8 mouse cellular contexts compared by ENCODE assay signal in the genomic region with DNA sequence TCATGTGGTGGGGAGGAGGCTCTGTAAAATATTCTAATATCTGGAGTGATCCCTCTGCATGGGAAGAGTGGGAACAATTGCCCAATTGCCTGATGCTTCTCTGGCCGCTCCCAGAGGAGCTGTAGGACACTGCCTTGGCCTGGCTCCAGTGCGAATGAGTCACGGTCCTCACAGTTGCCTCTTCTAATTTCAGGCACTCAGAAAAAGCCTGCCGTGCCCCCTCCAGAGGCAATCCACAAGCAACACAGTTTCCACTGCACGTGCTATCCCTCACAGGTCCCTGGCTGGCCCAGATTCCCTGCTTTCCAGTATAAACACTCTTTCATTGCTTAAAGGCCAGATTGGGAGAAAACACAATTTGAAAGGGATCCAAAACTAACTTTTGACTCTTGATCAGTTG. TPM values are rescaled to one million over a fixed set of nuclear protein-coding genes. Genes with fewer than 3 reads are reported as not detected.
DNase-seq lines count a peak whose midpoint lies in the region; ATAC-seq lines count a peak whose summit lies in the region.

No protein-coding gene starts in this region.

- no peaks in the 10 kb centered on the region for H3K27me3 ChIP-seq in heart, embryonic 11.5 days (ENCODE audit: control insufficient read depth, insufficient read depth, low read length)
- H3K27me3 ChIP-seq in intestine, embryonic 16.5 days (replicated peaks; ENCODE audit: control insufficient read depth, insufficient read depth, low read length) = no peaks in the 10 kb centered on the region

- no peak overlapping the region for H3K4me3 ChIP-seq in heart, embryonic 11.5 days (ENCODE audit: low read depth, low read length)
- no peak overlapping the region for H3K4me3 ChIP-seq in intestine, embryonic 16.5 days (ENCODE audit: low read length)

- peaks cover 2% of the 10 kb centered on the region; the same call in 1 of the 2 replicates for H3K36me3 ChIP-seq in heart, embryonic 11.5 days (ENCODE audit: control insufficient read depth, insufficient read depth, low read length)
- H3K36me3 ChIP-seq in intestine, embryonic 16.5 days (ENCODE audit: control insufficient read depth, insufficient read depth, low read length) = no peaks in the 10 kb centered on the region; the same call in 1 of the 2 replicates

- no peak for ATAC-seq in heart, embryonic 11.5 days (replicated peaks; ENCODE audit: insufficient number of reproducible peaks, low FRiP score, low TSS enrichment)
- peak; percentile 53 for ATAC-seq in intestine, embryonic 16.5 days
- ATAC-seq in activated CD4-positive, CD25-positive, alpha-beta regulatory T cell, adult 4 months = no peak

- H3K27ac ChIP-seq in heart, embryonic 11.5 days (ENCODE audit: low read depth, low read length) = no peak overlapping the region
- no peak overlapping the region for H3K27ac ChIP-seq in intestine, embryonic 16.5 days (ENCODE audit: low read length)

- no peak overlapping the region for H3K9ac ChIP-seq in heart, embryonic 11.5 days (ENCODE audit: low read depth, low read length)
- no peak overlapping the region for H3K9ac ChIP-seq in intestine, embryonic 16.5 days (ENCODE audit: low read depth, low read length)

- peaks cover 5% of the 10 kb centered on the region for H3K4me1 ChIP-seq in heart, embryonic 11.5 days (ENCODE audit: control insufficient read depth, insufficient read depth, low read length)
- 0 out of 2 replicates have a peak, but pooled peaks cover 5% of the 10 kb centered on the region for H3K4me1 ChIP-seq in intestine, embryonic 16.5 days (ENCODE audit: control insufficient read depth, insufficient read depth, low read length)

- 38% methylated on average over 5 of the region's 5 CpGs for WGBS in heart, embryonic 11.5 days (ENCODE audit: insufficient replicate concordance)
- WGBS in intestine, embryonic 16.5 days = 44% methylated on average over 5 of the region's 5 CpGs

- no peaks in the 10 kb centered on the region for H3K9me3 ChIP-seq in heart, embryonic 11.5 days (replicated peaks; ENCODE audit: control insufficient read depth, low read length)
- H3K9me3 ChIP-seq in intestine, embryonic 16.5 days (ENCODE audit: control insufficient read depth, low read length) = no peaks in the 10 kb centered on the region

- DNase-seq in heart, adult 11 months = peak; percentile 99
- peak; percentile 97 for DNase-seq in adrenal gland, postnatal 25 days
- DNase-seq in gastrocnemius, adult 18-20 months (ENCODE audit: low spot score) = peak; percentile 93
- peak; percentile 92 to 95 for DNase-seq in lung, adult 18-20 months
- peak; percentile 81 for DNase-seq in testis, postnatal 14 days (ENCODE audit: low spot score)

- H3K4me2 ChIP-seq in heart, embryonic 11.5 days = no peak overlapping the region
- no peak overlapping the region for H3K4me2 ChIP-seq in intestine, embryonic 16.5 days (ENCODE audit: low read depth, low read length)

RNA-seq across cellular contexts. Expression of gene Zbtb34, which starts 13.2 kb away (rescaled TPM):
- 4.2 and 6.4 TPM in 2 replicates for polyA plus RNA-seq in heart, embryonic 11.5 days (2014; fragmentation: Nextera tagmentation; extraction: Ambion mirVana)
- total RNA-seq in adrenal gland, postnatal 25 days (2021) = 8.0 and 12.5 TPM in 2 replicates
- total RNA-seq in gastrocnemius, adult 18-20 months (2021) = 1 to 10 TPM; 2.9 to 3.0 TPM
- polyA plus RNA-seq in intestine, embryonic 16.5 days (2015; fragmentation: Nextera tagmentation; extraction: Ambion mirVana) = 2.8 and 3.9 TPM in 2 replicates
- polyA plus RNA-seq in activated CD4-positive, CD25-positive, alpha-beta regulatory T cell, adult 4 months (2017; shearing (Covaris generic)) = 1 to 10 TPM in 1 of 2 experiments, under 1 TPM in 1; 0.66 to 1.2 TPM

RNA-seq across cellular contexts. Expression of gene Zbtb43, which starts 24.0 kb away (rescaled TPM):
- polyA plus RNA-seq in heart, embryonic 11.5 days (2014; fragmentation: Nextera tagmentation; extraction: Ambion mirVana) = 12.8 and 16.8 TPM in 2 replicates
- 22.2 and 27.4 TPM in 2 replicates for total RNA-seq in adrenal gland, postnatal 25 days (2021)
- 10 to 100 TPM; 10.3 to 12.7 TPM for total RNA-seq in gastrocnemius, adult 18-20 months (2021)
- polyA plus RNA-seq in intestine, embryonic 16.5 days (2015; fragmentation: Nextera tagmentation; extraction: Ambion mirVana) = 10.8 and 13.5 TPM in 2 replicates
- 10 to 100 TPM; 16.4 TPM for polyA plus RNA-seq in activated CD4-positive, CD25-positive, alpha-beta regulatory T cell, adult 4 months (2017; shearing (Covaris generic))
